8 mouse cellular contexts compared by ENCODE assay signal in the genomic region with DNA sequence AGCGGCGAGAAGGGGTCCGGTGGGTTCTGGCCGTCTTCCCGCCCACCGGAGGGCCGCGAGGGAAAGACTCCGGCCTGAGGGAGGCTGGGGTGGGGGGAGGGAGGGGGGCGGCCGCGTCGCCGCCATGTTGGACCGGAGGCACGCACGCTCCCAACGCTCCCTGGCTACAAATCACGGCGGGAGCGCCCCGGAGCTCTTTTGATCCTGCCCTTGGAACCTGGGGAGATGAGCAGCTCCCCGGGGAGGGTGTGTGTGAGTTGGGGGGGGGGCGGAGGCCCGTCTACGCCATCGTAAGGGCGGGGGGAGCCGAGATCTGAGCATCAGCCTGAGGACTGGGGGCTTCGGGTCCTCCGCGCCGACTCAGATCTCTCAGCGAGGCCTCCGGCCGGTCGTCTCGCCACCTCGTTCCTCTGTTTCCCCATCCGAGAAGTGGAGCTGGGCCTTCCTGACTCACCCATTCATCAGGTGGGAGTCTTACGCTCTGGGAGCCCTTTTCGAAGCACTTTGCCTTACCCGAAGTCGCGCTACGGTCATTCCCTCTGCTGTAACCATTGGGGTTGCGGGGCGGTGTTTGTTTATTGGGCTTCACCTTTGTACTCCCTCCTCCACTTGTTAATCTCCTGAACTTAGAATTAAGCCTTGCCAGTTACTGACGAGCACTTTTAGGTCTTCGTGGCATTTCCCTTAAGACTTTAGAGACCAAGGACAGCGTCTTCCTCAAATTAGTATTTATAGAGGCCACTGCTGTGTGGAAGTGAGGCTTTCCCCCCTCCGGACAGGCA. TPM values are rescaled to one million over a fixed set of nuclear protein-coding genes. Genes with fewer than 3 reads are reported as not detected.
DNase-seq lines count a peak whose midpoint lies in the region; ATAC-seq and TF ChIP-seq lines count a peak whose summit lies in the region.

No protein-coding gene starts in this region.

- H3K4me2 ChIP-seq in limb, embryonic 12.5 days = peak overlapping the region; percentile 80
- peak overlapping the region; percentile 67 for H3K4me2 ChIP-seq in neural tube, embryonic 14.5 days (ENCODE audit: low read depth, low read length)

- peaks cover 2% of the 10 kb centered on the region; the same call in 1 of the 2 replicates for H3K4me1 ChIP-seq in testis, adult 2 months (ENCODE audit: control insufficient read depth, insufficient read depth, low read length)
- H3K4me1 ChIP-seq in limb, embryonic 12.5 days (replicated peaks) = peaks cover 14% of the 10 kb centered on the region
- H3K4me1 ChIP-seq in neural tube, embryonic 14.5 days (ENCODE audit: control insufficient read depth, insufficient read depth, low read length) = peaks cover 10% of the 10 kb centered on the region

- H3K9me3 ChIP-seq in limb, embryonic 12.5 days = no peaks in the 10 kb centered on the region
- no peaks in the 10 kb centered on the region for H3K9me3 ChIP-seq in neural tube, embryonic 14.5 days (ENCODE audit: control insufficient read depth, low read length)

- no peaks in the 10 kb centered on the region for H3K36me3 ChIP-seq in testis, adult 2 months (ENCODE audit: control insufficient read depth, insufficient read depth, low read length)
- peaks cover 20% of the 10 kb centered on the region for H3K36me3 ChIP-seq in limb, embryonic 12.5 days
- no peaks in the 10 kb centered on the region for H3K36me3 ChIP-seq in neural tube, embryonic 14.5 days (ENCODE audit: control insufficient read depth, insufficient read depth, low read length)

- peak overlapping the region; percentile 90 for H3K9ac ChIP-seq in limb, embryonic 12.5 days (replicated peaks)
- peak overlapping the region; percentile 92 for H3K9ac ChIP-seq in neural tube, embryonic 14.5 days (replicated peaks; ENCODE audit: low read depth, low read length)

- TF ChIP-seq POLR2A in testis, adult 2 months (IDR thresholded peaks at IDR 0.05; ENCODE audit: control insufficient read depth, low read depth, low read length) = no peak; the same call in 1 of the 2 replicates

- H3K27ac ChIP-seq in testis, adult 2 months (ENCODE audit: control insufficient read depth, insufficient read depth, low read depth, low read length) = peak overlapping the region; percentile 95
- peak overlapping the region; percentile 98 for H3K27ac ChIP-seq in limb, embryonic 12.5 days
- H3K27ac ChIP-seq in neural tube, embryonic 14.5 days (ENCODE audit: low read depth, low read length) = peak overlapping the region; percentile 98

- no peaks in the 10 kb centered on the region for H3K27me3 ChIP-seq in testis, adult 2 months (ENCODE audit: control insufficient read depth, insufficient read depth, low read length)
- H3K27me3 ChIP-seq in limb, embryonic 12.5 days = peaks cover 4% of the 10 kb centered on the region; the same call in 1 of the 2 replicates
- H3K27me3 ChIP-seq in neural tube, embryonic 14.5 days (ENCODE audit: control insufficient read depth, insufficient read depth, low read length) = no peaks in the 10 kb centered on the region

- WGBS in limb, embryonic 12.5 days = under 1% methylated on average over 51 of the region's 52 CpGs
- under 1% methylated on average over 43 of the region's 52 CpGs for WGBS in neural tube, embryonic 14.5 days

- H3K4me3 ChIP-seq in testis, adult 2 months (ENCODE audit: control insufficient read depth, low read depth, low read length) = peak overlapping the region; percentile 99
- peak overlapping the region; percentile 89 for H3K4me3 ChIP-seq in limb, embryonic 12.5 days (replicated peaks)
- H3K4me3 ChIP-seq in neural tube, embryonic 14.5 days (ENCODE audit: low read depth, low read length) = peak overlapping the region; percentile 90

- peak; percentile 43 for DNase-seq in adrenal gland, postnatal 14 days
- no peak for DNase-seq in adrenal gland, adult 2 months
- DNase-seq in testis, postnatal 14 days (ENCODE audit: low spot score) = no peak
- DNase-seq in retina, postnatal 1 day = no peak

- ATAC-seq in granulocyte monocyte progenitor cell, adult 5-6 weeks (replicated peaks; ENCODE audit: poor library complexity, severe bottlenecking) = peak; percentile 22
- peak; percentile 84 for ATAC-seq in limb, embryonic 12.5 days (ENCODE audit: insufficient number of reproducible peaks, insufficient read depth, low FRiP score, low TSS enrichment, low read depth)
- peak; percentile 86 for ATAC-seq in neural tube, embryonic 14.5 days (ENCODE audit: low read depth)

- TF ChIP-seq CTCF in testis, adult 2 months (IDR thresholded peaks at IDR 0.05; ENCODE audit: control insufficient read depth, insufficient read depth, insufficient replicate concordance, low read depth, low read length) = no peak

RNA-seq across cellular contexts. Expression of a gene that starts 0.5 kb away (rescaled TPM):
- total RNA-seq in adrenal gland, postnatal 14 days (2021) = 66.3 and 72.1 TPM in 2 replicates
- total RNA-seq in adrenal gland, adult 2 months (2021) = 10 to 100 TPM; 56.8 to 77.7 TPM
- 2.5 and 3.4 TPM in 2 replicates for polyA plus RNA-seq in adrenal gland, adult 2 months (2012; rRNA removed)
- polyA plus RNA-seq in testis, adult 2 months (2012; rRNA removed) = 32.4 and 49.6 TPM in 2 replicates
- 62.6 and 66.7 TPM in 2 replicates for total RNA-seq in granulocyte monocyte progenitor cell, adult 5-6 weeks (2014; fragmentation: Nextera tagmentation)
- total RNA-seq in granulocyte monocyte progenitor cell, adult 5-6 weeks (2017) = 43.8 and 44.1 TPM in 2 replicates
- polyA plus RNA-seq in limb, embryonic 12.5 days (2016; fragmentation: Nextera tagmentation; extraction: Ambion mirVana) = 12.0 and 18.6 TPM in 2 replicates
- polyA plus RNA-seq in neural tube, embryonic 14.5 days (2014; fragmentation: Nextera tagmentation; extraction: Ambion mirVana) = 9.5 and 20.4 TPM in 2 replicates

RNA-seq across cellular contexts. Expression of a gene that starts 10.6 kb away (rescaled TPM):
- 7.4 and 8.3 TPM in 2 replicates for total RNA-seq in adrenal gland, postnatal 14 days (2021)
- total RNA-seq in adrenal gland, adult 2 months (2021) = 10 to 100 TPM in 1 of 2 experiments, 1 to 10 TPM in 1; 8.7 to 22.6 TPM
- 24.2 and 27.2 TPM in 2 replicates for polyA plus RNA-seq in adrenal gland, adult 2 months (2012; rRNA removed)
- 0.58 and 0.93 TPM in 2 replicates for polyA plus RNA-seq in testis, adult 2 months (2012; rRNA removed)
- 6.6 and 11.1 TPM in 2 replicates for total RNA-seq in granulocyte monocyte progenitor cell, adult 5-6 weeks (2014; fragmentation: Nextera tagmentation)
- total RNA-seq in granulocyte monocyte progenitor cell, adult 5-6 weeks (2017) = 5.4 and 5.6 TPM in 2 replicates
- 4.2 and 4.5 TPM in 2 replicates for polyA plus RNA-seq in limb, embryonic 12.5 days (2016; fragmentation: Nextera tagmentation; extraction: Ambion mirVana)
- 1.9 and 5.7 TPM in 2 replicates for polyA plus RNA-seq in neural tube, embryonic 14.5 days (2014; fragmentation: Nextera tagmentation; extraction: Ambion mirVana)

RNA-seq across cellular contexts. Expression of a gene that starts 35.9 kb away (rescaled TPM):
- 0.37 and 0.75 TPM in 2 replicates for total RNA-seq in adrenal gland, postnatal 14 days (2021)
- total RNA-seq in adrenal gland, adult 2 months (2021) = under 1 TPM in 1 of 2 experiments, not detected in 1; 0.61 TPM
- 0.79 and 1.3 TPM in 2 replicates for polyA plus RNA-seq in adrenal gland, adult 2 months (2012; rRNA removed)
- polyA plus RNA-seq in testis, adult 2 months (2012; rRNA removed) = 256 and 289 TPM in 2 replicates
- total RNA-seq in granulocyte monocyte progenitor cell, adult 5-6 weeks (2014; fragmentation: Nextera tagmentation) = 33.2 and 34.9 TPM in 2 replicates
- 79.8 and 113 TPM in 2 replicates for total RNA-seq in granulocyte monocyte progenitor cell, adult 5-6 weeks (2017)
- polyA plus RNA-seq in limb, embryonic 12.5 days (2016; fragmentation: Nextera tagmentation; extraction: Ambion mirVana) = 0.44 TPM in 1 of 2 replicates, not detected in the other
- 0.62 and 0.76 TPM in 2 replicates for polyA plus RNA-seq in neural tube, embryonic 14.5 days (2014; fragmentation: Nextera tagmentation; extraction: Ambion mirVana)

RNA-seq across cellular contexts. Expression of a gene that starts 44.2 kb away (rescaled TPM):
- not detected in 2 replicates for total RNA-seq in adrenal gland, postnatal 14 days (2021)
- not detected for total RNA-seq in adrenal gland, adult 2 months (2021)
- polyA plus RNA-seq in adrenal gland, adult 2 months (2012; rRNA removed) = not detected in 2 replicates
- 0.08 TPM in 1 of 2 replicates, not detected in the other for polyA plus RNA-seq in testis, adult 2 months (2012; rRNA removed)
- 0.13 TPM in 1 of 2 replicates, not detected in the other for total RNA-seq in granulocyte monocyte progenitor cell, adult 5-6 weeks (2014; fragmentation: Nextera tagmentation)
- 0.57 TPM in 1 of 2 replicates, not detected in the other for total RNA-seq in granulocyte monocyte progenitor cell, adult 5-6 weeks (2017)
- polyA plus RNA-seq in limb, embryonic 12.5 days (2016; fragmentation: Nextera tagmentation; extraction: Ambion mirVana) = not detected in 2 replicates
- polyA plus RNA-seq in neural tube, embryonic 14.5 days (2014; fragmentation: Nextera tagmentation; extraction: Ambion mirVana) = 0.17 and 0.70 TPM in 2 replicates

RNA-seq across cellular contexts. Expression of a gene that starts 48.5 kb away (rescaled TPM):
- not detected in 2 replicates for total RNA-seq in adrenal gland, postnatal 14 days (2021)
- not detected for total RNA-seq in adrenal gland, adult 2 months (2021)
- not detected in 2 replicates for polyA plus RNA-seq in adrenal gland, adult 2 months (2012; rRNA removed)
- 8.7 and 10.8 TPM in 2 replicates for polyA plus RNA-seq in testis, adult 2 months (2012; rRNA removed)
- total RNA-seq in granulocyte monocyte progenitor cell, adult 5-6 weeks (2014; fragmentation: Nextera tagmentation) = not detected in 2 replicates
- total RNA-seq in granulocyte monocyte progenitor cell, adult 5-6 weeks (2017) = not detected in 2 replicates
- not detected in 2 replicates for polyA plus RNA-seq in limb, embryonic 12.5 days (2016; fragmentation: Nextera tagmentation; extraction: Ambion mirVana)
- polyA plus RNA-seq in neural tube, embryonic 14.5 days (2014; fragmentation: Nextera tagmentation; extraction: Ambion mirVana) = not detected in 2 replicates

Comparison
In these comparisons a context has a peak if more than half of its experiments do, and no peak if none do; other contexts are left out.
1. ATAC-seq: peak in every context shown above with its lines; median percentile 86 in neural tube, embryonic 14.5 days; 84 in limb, embryonic 12.5 days; 22 in granulocyte monocyte progenitor cell, adult 5-6 weeks.
2. RNA of a gene that starts 35.9 kb away (polyA plus RNA-seq): 256 to 289 TPM in testis, adult 2 months; 0.79 to 1.3 TPM in adrenal gland, adult 2 months, 0.62 to 0.76 TPM in neural tube, embryonic 14.5 days and 0.44 TPM in limb, embryonic 12.5 days; every median in the first group is over 100 times any median in the second.
3. Peak in every context shown above with its lines, with median percentiles within 50 percentile points of each other: H3K27ac ChIP-seq and H3K4me3 ChIP-seq.